Mouse (Mus musculus) common myeloid progenitor, adult 5-6 weeks (primary cell): ENCODE measurements around the gene Susd1. TPM values are rescaled to one million over a fixed set of nuclear protein-coding genes. Genes with fewer than 3 reads are reported as not detected.

Experiments used
- ATAC-seq: replicated peaks from 2 replicates; pipeline ENCODE4 v1.8.0; 2016; ENCODE audit warnings: low read depth, mild to moderate bottlenecking, moderate TSS enrichment, inconsistent platforms; ENCODE audit not compliant: poor library complexity, severe bottlenecking
- total RNA-seq: library from RNA; stranded (forward); fragments of 200-1000, 187-1606 nt; gene quantifications from 2 replicates; pipeline ENCODE4 v1.2.3, GENCODE M21; 2017

The Susd1 gene
- total RNA-seq, 1 experiment from 2014 or later = 126 TPM

- peak; percentile 39; the same call in 1 of the 2 replicates for ATAC-seq
Measured at GRCm38 (mm10) chr4:59385254-59385895, 53.1 kb downstream of the Susd1 start.

- no peak for ATAC-seq
Measured at GRCm38 (mm10) chr4:59383791-59384190, 54.6 kb downstream of the Susd1 start.

GRCm38 (mm10) chr4:59382131-59382530, 56.3 kb downstream of the Susd1 start:
- ATAC-seq = no peak

- no peak for ATAC-seq
Measured at GRCm38 (mm10) chr4:59381007-59381743, 57.3 kb downstream of the Susd1 start.

- ATAC-seq = no peak
Measured at GRCm38 (mm10) chr4:59380478-59380877, 58.0 kb downstream of the Susd1 start.

- ATAC-seq = peak; percentile 56; the same call in 1 of the 2 replicates
Measured at GRCm38 (mm10) chr4:59379876-59380275, 58.6 kb downstream of the Susd1 start.

- ATAC-seq = no peak
Measured at GRCm38 (mm10) chr4:59378631-59379030, 59.8 kb downstream of the Susd1 start.

- ATAC-seq = no peak
Measured at GRCm38 (mm10) chr4:59374271-59374938, 64.0 kb downstream of the Susd1 start.

GRCm38 (mm10) chr4:59372546-59373157, 65.8 kb downstream of the Susd1 start:
- no peak for ATAC-seq

GRCm38 (mm10) chr4:59371910-59372309, 66.5 kb downstream of the Susd1 start:
- ATAC-seq = no peak

- no peak for ATAC-seq
Measured at GRCm38 (mm10) chr4:59369941-59370340, 68.5 kb downstream of the Susd1 start.

GRCm38 (mm10) chr4:59368118-59368517, 70.3 kb downstream of the Susd1 start:
- ATAC-seq = peak; percentile 71

- peak; percentile 48 for ATAC-seq
Measured at GRCm38 (mm10) chr4:59366206-59366605, 72.2 kb downstream of the Susd1 start.

GRCm38 (mm10) chr4:59365571-59365970, 72.9 kb downstream of the Susd1 start:
- ATAC-seq = no peak

GRCm38 (mm10) chr4:59364229-59365173, 73.9 kb downstream of the Susd1 start:
- ATAC-seq = no peak

GRCm38 (mm10) chr4:59363041-59363440, 75.4 kb downstream of the Susd1 start:
- ATAC-seq = no peak

- peak; percentile 82 for ATAC-seq
Measured at GRCm38 (mm10) chr4:59360704-59361103, 77.7 kb downstream of the Susd1 start.

- no peak for ATAC-seq
Measured at GRCm38 (mm10) chr4:59359921-59360320, 78.5 kb downstream of the Susd1 start.

GRCm38 (mm10) chr4:59358960-59359359, 79.5 kb downstream of the Susd1 start:
- ATAC-seq = no peak

GRCm38 (mm10) chr4:59355421-59355820, 83.0 kb downstream of the Susd1 start:
- ATAC-seq = no peak
